Mouse (Mus musculus): Measurements from ENCODE around the gene Akna. TPM values are rescaled to one million over a fixed set of nuclear protein-coding genes. Genes with fewer than 3 reads are reported as not detected.

The Akna gene
- polyA plus RNA-seq, 1 experiment from 2014 or later = 24.6 TPM

GRCm38 (mm10) chr4:63375367-63375766 lies 27.8 kb downstream of the Akna start:
- H3K9ac ChIP-seq = no peak overlapping the region
- ATAC-seq (ENCODE audit: low FRiP score) = no peak
- 86% methylated on average over 1 of the region's 1 CpGs for WGBS
- H3K27me3 ChIP-seq = no peaks in the 10 kb centered on the region
- 0 out of 2 replicates have a peak, but pooled peaks cover 6% of the 10 kb centered on the region for H3K4me1 ChIP-seq
- H3K4me2 ChIP-seq = no peak overlapping the region
- H3K27ac ChIP-seq = no peak overlapping the region
- no peaks in the 10 kb centered on the region for H3K9me3 ChIP-seq
- H3K4me3 ChIP-seq (replicated peaks) = no peak overlapping the region
- peaks cover 96% of the 10 kb centered on the region for H3K36me3 ChIP-seq (replicated peaks)

GRCm38 (mm10) chr4:63374331-63374730 lies 28.8 kb downstream of the Akna start:
- no peak for ATAC-seq (ENCODE audit: low FRiP score)
- 0 out of 2 replicates have a peak, but pooled peaks cover 6% of the 10 kb centered on the region for H3K4me1 ChIP-seq
- H3K4me3 ChIP-seq (replicated peaks) = no peak overlapping the region
- 91% methylated on average over 12 of the region's 12 CpGs for WGBS
- no peak overlapping the region for H3K27ac ChIP-seq
- no peaks in the 10 kb centered on the region for H3K9me3 ChIP-seq
- H3K4me2 ChIP-seq = no peak overlapping the region
- no peak overlapping the region for H3K9ac ChIP-seq
- peaks cover 96% of the 10 kb centered on the region for H3K36me3 ChIP-seq (replicated peaks)
- no peaks in the 10 kb centered on the region for H3K27me3 ChIP-seq

- no peak overlapping the region for H3K27ac ChIP-seq
- H3K36me3 ChIP-seq (replicated peaks) = peaks cover 94% of the 10 kb centered on the region
- H3K4me1 ChIP-seq = 0 out of 2 replicates have a peak, but pooled peaks cover 6% of the 10 kb centered on the region
- H3K9ac ChIP-seq = no peak overlapping the region
- no peaks in the 10 kb centered on the region for H3K9me3 ChIP-seq
- no peak overlapping the region for H3K4me3 ChIP-seq (replicated peaks)
- no peak for ATAC-seq (ENCODE audit: low FRiP score)
- WGBS = 92% methylated on average over 8 of the region's 8 CpGs
- H3K4me2 ChIP-seq = no peak overlapping the region
- no peaks in the 10 kb centered on the region for H3K27me3 ChIP-seq
Observed at GRCm38 (mm10) chr4:63373404-63373803, 29.8 kb downstream of the Akna start.

- no peak overlapping the region for H3K9ac ChIP-seq
- no peaks in the 10 kb centered on the region for H3K9me3 ChIP-seq
- H3K27me3 ChIP-seq = no peaks in the 10 kb centered on the region
- ATAC-seq (ENCODE audit: low FRiP score) = no peak
- H3K27ac ChIP-seq = no peak overlapping the region
- peaks cover 93% of the 10 kb centered on the region for H3K36me3 ChIP-seq (replicated peaks)
- no peak overlapping the region for H3K4me3 ChIP-seq (replicated peaks)
- H3K4me1 ChIP-seq = 0 out of 2 replicates have a peak, but pooled peaks cover 6% of the 10 kb centered on the region
- H3K4me2 ChIP-seq = no peak overlapping the region
- 70% methylated on average over 3 of the region's 3 CpGs for WGBS
Observed at GRCm38 (mm10) chr4:63371890-63372289, 31.3 kb downstream of the Akna start.

- WGBS = 44% methylated on average over 7 of the region's 7 CpGs
- H3K4me2 ChIP-seq = no peak overlapping the region
- H3K9me3 ChIP-seq = no peaks in the 10 kb centered on the region
- H3K4me1 ChIP-seq = 0 out of 2 replicates have a peak, but pooled peaks cover 6% of the 10 kb centered on the region
- peaks cover 83% of the 10 kb centered on the region for H3K36me3 ChIP-seq (replicated peaks)
- no peak for ATAC-seq (ENCODE audit: low FRiP score)
- peak overlapping the region; percentile 36; the same call in 1 of the 2 replicates for H3K27ac ChIP-seq
- H3K9ac ChIP-seq = no peak overlapping the region
- no peak overlapping the region for H3K4me3 ChIP-seq (replicated peaks)
- H3K27me3 ChIP-seq = no peaks in the 10 kb centered on the region
Observed at GRCm38 (mm10) chr4:63370897-63371296, 32.3 kb downstream of the Akna start.

GRCm38 (mm10) chr4:63368577-63368976 lies 34.6 kb downstream of the Akna start:
- Histone ChIP-seq H3K9ac (no peak overlapping the region), H3K27me3 (no peaks in the 10 kb centered on the region), H3K36me3 (replicated peaks) (peaks cover 63% of the 10 kb centered on the region), H3K4me3 (replicated peaks) (no peak overlapping the region), H3K4me2 (no peak overlapping the region), H3K9me3 (no peaks in the 10 kb centered on the region), H3K4me1 (0 out of 2 replicates have a peak, but pooled peaks cover 6% of the 10 kb centered on the region), H3K27ac (no peak overlapping the region)
- WGBS = 14% methylated on average over 4 of the region's 4 CpGs
- peak; percentile 73 for ATAC-seq (ENCODE audit: low FRiP score)

- peaks cover 2% of the 10 kb centered on the region for H3K36me3 ChIP-seq (replicated peaks)
- no peak for ATAC-seq (ENCODE audit: low FRiP score)
- WGBS = 93% methylated on average over 5 of the region's 5 CpGs
- H3K4me3 ChIP-seq (replicated peaks) = no peak within 1 kb of the TSS
- no peaks in the 10 kb centered on the region for H3K4me1 ChIP-seq
- no peaks in the 10 kb centered on the region for H3K9me3 ChIP-seq
- H3K27ac ChIP-seq = no peak within 1 kb of the TSS
- H3K4me2 ChIP-seq = no peak within 1 kb of the TSS
- no peaks in the 10 kb centered on the region for H3K27me3 ChIP-seq
- H3K9ac ChIP-seq = no peak within 1 kb of the TSS
Observed at GRCm38 (mm10) chr4:63362150-63362549, 41.0 kb downstream of the Akna start, which contains the start of gene Orm2. Gene Orm2 (plus strand): TSS chr4:63362449.

GRCm38 (mm10) chr4:63359861-63360260 lies 43.3 kb downstream of the Akna start:
- WGBS = 84% methylated on average over 6 of the region's 6 CpGs
- Histone ChIP-seq H3K4me2 (no peak overlapping the region), H3K27me3 (no peaks in the 10 kb centered on the region), H3K27ac (no peak overlapping the region), H3K4me1 (no peaks in the 10 kb centered on the region), H3K9ac (no peak overlapping the region), H3K36me3 (replicated peaks) (no peaks in the 10 kb centered on the region), H3K9me3 (no peaks in the 10 kb centered on the region), H3K4me3 (replicated peaks) (no peak overlapping the region)
- no peak; the same call in 1 of the 2 replicates for ATAC-seq (ENCODE audit: low FRiP score)

GRCm38 (mm10) chr4:63356981-63357570 lies 46.1 kb downstream of the Akna start:
- no peak overlapping the region for H3K9ac ChIP-seq

GRCm38 (mm10) chr4:63355877-63356665 lies 47.1 kb downstream of the Akna start, which contains the start of gene Orm3:
Gene Orm3 (plus strand): TSS chr4:63356162.
- H3K4me2 ChIP-seq = no peak within 1 kb of the TSS
- H3K27ac ChIP-seq = no peak within 1 kb of the TSS
- no peaks in the 10 kb centered on the region for H3K9me3 ChIP-seq
- WGBS = 80% methylated on average over 4 of the region's 4 CpGs
- no peaks in the 10 kb centered on the region for H3K4me1 ChIP-seq
- no peak within 1 kb of the TSS for H3K4me3 ChIP-seq (replicated peaks)
- ATAC-seq (ENCODE audit: low FRiP score) = no peak
- H3K36me3 ChIP-seq (replicated peaks) = no peaks in the 10 kb centered on the region
- no peak within 1 kb of the TSS for H3K9ac ChIP-seq
- no peaks in the 10 kb centered on the region for H3K27me3 ChIP-seq

More at GRCm38 (mm10) chr4:63356981-63357570, 46.1 kb downstream of the Akna start:
- ATAC-seq (ENCODE audit: low FRiP score) = no peak
- H3K4me3 ChIP-seq (replicated peaks) = no peak overlapping the region
- no peaks in the 10 kb centered on the region for H3K4me1 ChIP-seq
- WGBS = 74% methylated on average over 2 of the region's 2 CpGs
- no peaks in the 10 kb centered on the region for H3K36me3 ChIP-seq (replicated peaks)
- no peaks in the 10 kb centered on the region for H3K27me3 ChIP-seq
- H3K9me3 ChIP-seq = no peaks in the 10 kb centered on the region
- no peak overlapping the region for H3K27ac ChIP-seq
- no peak overlapping the region for H3K4me2 ChIP-seq

- Histone ChIP-seq H3K4me3 (replicated peaks) (no peak overlapping the region), H3K27ac (no peak overlapping the region), H3K9me3 (no peaks in the 10 kb centered on the region), H3K27me3 (no peaks in the 10 kb centered on the region), H3K4me2 (no peak overlapping the region), H3K4me1 (no peaks in the 10 kb centered on the region), H3K36me3 (replicated peaks) (no peaks in the 10 kb centered on the region), H3K9ac (no peak overlapping the region)
- 73% methylated on average over 6 of the region's 6 CpGs for WGBS
- ATAC-seq (ENCODE audit: low FRiP score) = no peak
Observed at GRCm38 (mm10) chr4:63348524-63348923, 54.6 kb downstream of the Akna start.

GRCm38 (mm10) chr4:63346659-63347058 lies 56.5 kb downstream of the Akna start:
- Histone ChIP-seq H3K4me1 (no peaks in the 10 kb centered on the region), H3K36me3 (replicated peaks) (no peaks in the 10 kb centered on the region), H3K4me2 (no peak overlapping the region), H3K9me3 (no peaks in the 10 kb centered on the region), H3K4me3 (replicated peaks) (no peak overlapping the region), H3K9ac (no peak overlapping the region), H3K27ac (no peak overlapping the region), H3K27me3 (no peaks in the 10 kb centered on the region)
- no peak for ATAC-seq (ENCODE audit: low FRiP score)
- WGBS = 85% methylated on average over 4 of the region's 4 CpGs
